Mouse (Mus musculus): ENCODE results near the gene Fam57b. TPM values are rescaled to one million over a fixed set of nuclear protein-coding genes. Genes with fewer than 3 reads are reported as not detected.
A peak's percentile ranks its signal among the peaks of the same experiment; 100 is the strongest.

Fam57b gene
- polyA plus RNA-seq, 1 experiment from 2014 or later, result 4.1 TPM

DNA sequence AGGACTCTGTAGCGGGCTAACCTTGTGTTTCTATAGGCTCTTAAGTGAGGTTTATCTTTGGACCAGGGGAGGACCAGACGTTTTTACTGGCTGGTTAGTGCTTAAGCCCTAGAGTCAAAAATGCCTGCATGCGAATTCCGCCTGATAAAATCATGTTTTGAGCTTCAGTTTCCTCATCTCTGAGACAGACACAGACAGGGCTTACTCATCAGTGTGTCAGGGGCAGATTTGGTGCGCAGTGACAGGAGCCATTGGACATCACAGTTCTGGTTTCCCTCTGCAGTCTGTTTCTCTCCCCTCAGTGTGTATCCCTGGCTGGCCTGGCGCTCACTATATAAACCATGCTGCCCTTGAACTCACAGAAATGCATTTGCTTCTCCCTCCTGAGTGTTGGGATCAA, 5.7 kb downstream of the Fam57b start:
- H3K4me3 ChIP-seq, result no peak overlapping the region
- H3K4me1 ChIP-seq, result peaks cover 33% of the 10 kb centered on the region
- peaks cover 70% of the 10 kb centered on the region for H3K36me3 ChIP-seq
- H3K9me3 ChIP-seq (replicated peaks), result no peaks in the 10 kb centered on the region
- DNase-seq (ENCODE audit: low spot score), result no peak
- H3K27me3 ChIP-seq (ENCODE audit: low read depth, poor library complexity, severe bottlenecking), result no peaks in the 10 kb centered on the region
- no peak overlapping the region for H3K27ac ChIP-seq (replicated peaks)
- 93% methylated on average over 6 of the region's 6 CpGs for WGBS

DNA sequence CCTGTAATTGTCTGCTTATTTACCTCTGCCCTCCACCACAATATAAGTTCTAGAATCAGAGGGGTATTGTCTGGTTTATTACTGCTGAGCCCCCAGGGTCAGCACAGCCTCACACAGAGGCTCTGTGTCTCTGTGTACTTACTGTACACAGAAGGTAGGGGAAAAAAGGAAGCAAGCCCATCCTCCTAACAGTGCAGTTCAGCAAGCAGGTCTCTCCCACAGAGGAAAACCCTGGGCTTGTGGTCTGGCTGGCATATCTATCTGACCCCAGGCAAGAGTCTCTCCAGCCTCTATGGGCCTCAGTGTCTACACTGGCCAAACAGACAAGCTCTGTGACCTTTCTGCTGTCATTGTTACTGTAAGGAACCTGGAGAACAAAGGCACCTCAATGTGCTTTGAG, 6.3 kb downstream of the Fam57b start:
- Histone ChIP-seq H3K36me3 (peaks cover 70% of the 10 kb centered on the region), H3K9me3 (replicated peaks) (no peaks in the 10 kb centered on the region), H3K4me3 (no peak overlapping the region), H3K27ac (replicated peaks) (no peak overlapping the region), H3K27me3 (ENCODE audit: low read depth, poor library complexity, severe bottlenecking) (no peaks in the 10 kb centered on the region), H3K4me1 (peaks cover 36% of the 10 kb centered on the region)
- no peak for DNase-seq (ENCODE audit: low spot score)

DNA sequence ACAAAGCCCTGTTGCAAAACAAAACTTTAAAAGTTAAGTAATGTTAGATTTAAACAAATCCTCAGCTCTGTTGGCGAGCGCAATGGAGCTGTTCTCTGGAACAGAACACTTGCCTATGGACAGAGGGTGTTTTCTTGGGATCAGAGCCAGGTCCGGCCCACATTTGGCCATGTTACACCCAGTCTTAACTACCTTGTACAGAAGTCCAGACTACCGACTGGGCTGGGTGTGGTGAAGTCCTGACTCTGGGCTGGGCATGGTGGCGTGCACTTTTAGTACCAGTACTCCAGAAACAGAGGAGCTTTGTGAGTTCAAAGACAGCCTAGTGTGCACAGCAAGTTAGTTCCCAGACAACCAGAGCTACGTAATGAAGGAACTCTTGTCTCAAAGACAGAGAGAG, 9.5 kb downstream of the Fam57b start:
- WGBS, result 92% methylated on average over 6 of the region's 6 CpGs
- Histone ChIP-seq H3K4me3 (peak overlapping the region; percentile 71; the same call in 1 of the 2 replicates), H3K36me3 (peaks cover 56% of the 10 kb centered on the region)

DNA sequence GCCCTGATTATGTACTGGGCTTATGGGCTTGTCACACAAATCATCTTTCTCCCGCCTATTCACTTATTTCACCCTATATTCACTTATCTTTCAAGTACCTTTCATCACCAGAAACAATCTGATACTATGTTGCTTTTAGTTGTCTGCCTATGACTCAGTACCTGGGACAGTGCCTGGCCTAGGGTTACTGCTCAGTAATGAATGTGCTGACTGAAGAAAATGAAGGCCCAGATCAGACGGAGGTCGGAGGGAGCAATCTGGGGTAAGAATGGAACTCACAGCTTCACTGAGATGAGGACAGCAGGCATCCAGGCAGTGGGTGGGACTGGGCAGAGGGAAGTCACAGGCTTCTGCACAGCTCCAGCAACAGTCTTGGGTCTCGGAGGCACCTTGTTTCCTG, 9.9 kb downstream of the Fam57b start:
- H3K27ac ChIP-seq (replicated peaks), result peak overlapping the region; percentile 94
- peaks cover 29% of the 10 kb centered on the region for H3K4me1 ChIP-seq
- H3K27me3 ChIP-seq (ENCODE audit: low read depth, poor library complexity, severe bottlenecking), result no peaks in the 10 kb centered on the region
- no peak for DNase-seq (ENCODE audit: low spot score)
- H3K36me3 ChIP-seq, result peaks cover 52% of the 10 kb centered on the region
- H3K9me3 ChIP-seq (replicated peaks), result no peaks in the 10 kb centered on the region
- 85% methylated on average over 4 of the region's 4 CpGs for WGBS
- peak overlapping the region; percentile 71 for H3K4me3 ChIP-seq

More for the DNA sequence above, 9.5 kb downstream of the Fam57b start:
- H3K27ac ChIP-seq (replicated peaks), result no peak overlapping the region
- H3K4me1 ChIP-seq, result peaks cover 29% of the 10 kb centered on the region
- H3K9me3 ChIP-seq (replicated peaks), result no peaks in the 10 kb centered on the region
- no peaks in the 10 kb centered on the region for H3K27me3 ChIP-seq (ENCODE audit: low read depth, poor library complexity, severe bottlenecking)
- DNase-seq (ENCODE audit: low spot score), result no peak

DNA sequence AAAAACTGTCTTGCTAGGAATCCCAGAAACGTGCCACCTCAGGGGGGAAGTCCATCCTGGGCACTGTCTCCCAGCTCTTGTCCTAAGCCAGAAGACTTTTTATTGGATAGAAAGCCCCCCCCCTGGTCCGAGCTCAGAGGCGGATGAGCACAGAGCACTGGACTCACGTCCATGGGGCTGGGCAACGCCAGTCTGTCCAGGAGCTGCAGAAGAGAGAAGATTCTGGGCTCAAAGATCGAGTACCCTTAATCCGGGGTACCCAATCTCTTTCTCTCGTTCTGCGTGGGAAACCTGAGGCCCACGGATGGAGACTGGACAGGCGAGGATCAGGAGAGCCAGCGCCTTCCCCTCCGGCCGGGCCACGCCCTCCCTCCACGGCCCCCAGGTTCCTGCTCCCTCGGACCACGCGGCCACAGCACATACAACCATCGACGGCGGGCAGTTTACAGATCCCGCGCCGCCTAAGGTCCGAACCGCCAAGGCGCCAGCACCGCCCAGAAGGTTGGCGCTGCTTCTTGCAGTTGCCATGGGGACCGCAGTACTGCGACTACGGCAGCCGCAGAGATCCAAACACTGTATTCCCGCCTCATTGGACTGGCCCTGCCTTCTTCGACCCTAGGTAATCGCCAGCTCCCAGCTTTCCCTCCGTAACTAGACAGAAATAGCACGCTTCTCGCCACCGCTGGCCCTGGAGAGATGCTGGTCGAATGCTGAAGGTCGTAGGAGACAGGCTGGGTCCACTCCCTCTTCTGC, 11.4 kb downstream of the Fam57b start:
- WGBS, result under 1% methylated on average over 43 of the region's 43 CpGs

DNA sequence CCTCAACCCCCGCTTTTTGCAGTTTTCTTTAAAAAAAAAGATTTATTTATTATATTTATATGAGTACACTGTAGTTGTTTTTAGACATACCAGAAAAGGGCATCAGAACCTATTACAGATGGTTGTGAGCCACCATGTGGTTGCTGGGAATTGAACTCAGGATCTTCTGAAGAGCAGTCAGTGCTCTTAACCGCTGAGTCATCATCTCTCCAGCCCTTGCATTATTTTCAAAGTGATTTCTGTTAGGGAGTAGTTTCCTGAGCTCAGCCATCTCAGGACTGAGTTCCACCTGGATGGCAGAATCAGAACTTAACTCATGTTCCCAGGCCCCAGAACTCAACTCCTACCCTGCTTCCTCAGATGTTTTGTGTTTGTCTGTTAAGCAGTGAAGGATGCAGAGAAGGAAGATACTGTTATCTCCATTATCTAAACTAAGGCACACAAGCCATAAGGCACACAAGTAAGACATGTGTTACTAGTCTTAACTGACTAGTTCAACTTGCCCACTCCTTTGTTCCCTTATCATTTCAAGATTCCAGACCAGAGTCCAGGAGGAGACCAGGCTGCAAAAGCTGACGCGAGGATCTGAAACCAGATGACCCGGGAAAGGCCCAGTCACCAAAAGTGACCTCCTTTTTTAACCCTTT, 12.4 kb downstream of the Fam57b start:
- H3K9me3 ChIP-seq (replicated peaks), result no peaks in the 10 kb centered on the region
- DNase-seq (ENCODE audit: low spot score), result no peak
- peaks cover 28% of the 10 kb centered on the region for H3K36me3 ChIP-seq
- H3K4me1 ChIP-seq, result peaks cover 31% of the 10 kb centered on the region
- H3K27me3 ChIP-seq (ENCODE audit: low read depth, poor library complexity, severe bottlenecking), result no peaks in the 10 kb centered on the region
- 70% methylated on average over 5 of the region's 5 CpGs for WGBS
- H3K27ac ChIP-seq (replicated peaks), result peak overlapping the region; percentile 94
- H3K4me3 ChIP-seq, result peak overlapping the region; percentile 71

More for the DNA sequence above, 11.4 kb downstream of the Fam57b start:
- peaks cover 37% of the 10 kb centered on the region for H3K36me3 ChIP-seq
- H3K27me3 ChIP-seq (ENCODE audit: low read depth, poor library complexity, severe bottlenecking), result no peaks in the 10 kb centered on the region
- peak overlapping the region; percentile 94 for H3K27ac ChIP-seq (replicated peaks)
- H3K9me3 ChIP-seq (replicated peaks), result no peaks in the 10 kb centered on the region
- peak overlapping the region; percentile 71 for H3K4me3 ChIP-seq
- H3K4me1 ChIP-seq, result peaks cover 30% of the 10 kb centered on the region
- DNase-seq (ENCODE audit: low spot score), result peak; percentile 91

DNA sequence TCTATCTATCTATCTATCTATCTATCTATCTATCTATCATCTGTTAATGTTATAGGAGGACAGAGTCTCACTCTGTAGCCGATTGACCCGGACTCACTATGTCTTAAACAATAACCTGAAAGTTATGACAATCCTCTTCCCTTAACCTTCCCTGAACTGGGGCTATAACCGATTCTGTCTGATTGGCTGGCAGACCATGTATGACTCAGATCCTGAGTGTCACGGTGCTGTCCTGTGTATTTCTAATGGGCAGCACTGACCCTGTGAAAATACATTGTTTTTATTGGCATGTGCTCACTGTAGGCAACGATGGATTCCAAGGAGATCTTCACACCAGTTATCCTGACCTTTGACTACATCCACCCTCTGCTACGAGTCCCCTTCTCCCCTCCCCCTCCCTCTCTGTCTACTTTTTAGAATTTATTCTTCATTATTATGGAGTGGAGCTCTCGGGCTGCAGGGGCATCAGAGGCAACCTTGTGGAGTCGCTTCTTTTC, 18.3 kb downstream of the Fam57b start:
- no peak for DNase-seq (ENCODE audit: low spot score)
- Histone ChIP-seq H3K4me3 (no peak overlapping the region), H3K9me3 (replicated peaks) (no peaks in the 10 kb centered on the region), H3K27ac (replicated peaks) (no peak overlapping the region), H3K36me3 (no peaks in the 10 kb centered on the region), H3K4me1 (0 out of 2 replicates have a peak, but pooled peaks cover 2% of the 10 kb centered on the region), H3K27me3 (ENCODE audit: low read depth, poor library complexity, severe bottlenecking) (no peaks in the 10 kb centered on the region)
- 68% methylated on average over 8 of the region's 8 CpGs for WGBS

DNA sequence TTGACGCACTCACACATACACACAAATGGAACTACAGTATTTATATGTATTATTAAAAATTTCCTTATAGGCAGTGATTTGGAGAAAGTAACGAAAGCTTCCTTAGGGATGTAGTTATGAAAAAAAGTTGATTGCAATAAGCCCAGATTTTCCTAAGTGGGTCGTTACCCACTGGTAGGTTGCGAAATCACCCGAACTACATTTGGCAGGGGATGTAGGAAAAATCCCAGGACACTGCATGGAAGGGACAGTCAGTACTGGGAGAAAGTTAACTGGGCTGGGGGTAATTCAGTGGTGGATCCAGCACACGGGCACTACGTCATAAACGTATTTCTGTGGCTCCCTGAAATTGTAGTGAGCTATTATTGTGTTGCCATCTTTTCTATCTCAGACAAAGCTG, 19.0 kb downstream of the Fam57b start:
- WGBS, result 93% methylated on average over 8 of the region's 8 CpGs
- Histone ChIP-seq H3K27me3 (ENCODE audit: low read depth, poor library complexity, severe bottlenecking) (no peaks in the 10 kb centered on the region), H3K4me1 (0 out of 2 replicates have a peak, but pooled peaks cover 2% of the 10 kb centered on the region), H3K9me3 (replicated peaks) (no peaks in the 10 kb centered on the region), H3K27ac (replicated peaks) (no peak overlapping the region), H3K36me3 (no peaks in the 10 kb centered on the region), H3K4me3 (no peak overlapping the region)
- no peak for DNase-seq (ENCODE audit: low spot score)

DNA sequence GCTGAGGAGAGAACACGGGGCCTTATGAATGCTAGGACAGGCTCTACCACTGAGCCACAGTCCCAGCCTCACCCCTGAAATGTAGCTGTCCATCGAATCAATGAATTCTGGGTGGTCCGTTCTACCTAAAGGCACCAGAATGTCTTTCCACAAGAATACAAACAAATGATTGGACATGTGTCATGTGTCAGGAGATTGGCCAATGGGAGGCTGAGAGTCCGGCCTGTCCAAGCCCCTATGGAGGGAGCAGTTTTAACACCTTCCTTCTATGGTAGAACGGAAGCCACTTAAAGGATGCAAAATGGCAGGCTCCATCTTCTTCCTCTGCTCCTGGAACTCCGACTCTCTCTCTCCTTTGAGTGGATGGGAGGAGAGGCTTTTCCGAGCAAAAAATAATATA, 20.1 kb downstream of the Fam57b start:
- no peak for DNase-seq (ENCODE audit: low spot score)
- no peak overlapping the region for H3K27ac ChIP-seq (replicated peaks)
- peaks cover 9% of the 10 kb centered on the region for H3K27me3 ChIP-seq (ENCODE audit: low read depth, poor library complexity, severe bottlenecking)
- H3K36me3 ChIP-seq, result no peaks in the 10 kb centered on the region
- H3K9me3 ChIP-seq (replicated peaks), result no peaks in the 10 kb centered on the region
- no peak overlapping the region for H3K4me3 ChIP-seq
- H3K4me1 ChIP-seq, result peaks cover 11% of the 10 kb centered on the region
- WGBS, result 88% methylated on average over 7 of the region's 7 CpGs

DNA sequence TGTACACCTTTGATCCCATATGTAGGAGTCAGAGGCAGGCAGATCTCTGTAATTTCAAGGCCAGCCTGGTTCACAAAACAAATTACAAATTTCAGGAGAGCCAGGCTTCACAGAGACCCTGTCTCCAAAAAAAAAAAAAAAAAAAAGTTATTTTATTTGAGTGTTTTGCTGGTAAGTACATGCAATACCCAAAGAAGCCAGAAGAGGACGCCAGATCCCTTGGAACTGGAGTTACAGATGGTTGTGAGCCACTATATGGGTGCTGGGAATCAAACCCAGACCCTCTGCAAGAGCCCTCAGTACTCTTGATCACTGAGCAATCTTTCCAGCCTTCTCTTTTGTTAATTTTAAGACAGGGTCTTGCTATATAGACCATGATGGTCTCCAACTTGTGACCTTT, 21.4 kb downstream of the Fam57b start:
- 39% methylated on average over 1 of the region's 1 CpGs for WGBS
- no peaks in the 10 kb centered on the region for H3K36me3 ChIP-seq

DNA sequence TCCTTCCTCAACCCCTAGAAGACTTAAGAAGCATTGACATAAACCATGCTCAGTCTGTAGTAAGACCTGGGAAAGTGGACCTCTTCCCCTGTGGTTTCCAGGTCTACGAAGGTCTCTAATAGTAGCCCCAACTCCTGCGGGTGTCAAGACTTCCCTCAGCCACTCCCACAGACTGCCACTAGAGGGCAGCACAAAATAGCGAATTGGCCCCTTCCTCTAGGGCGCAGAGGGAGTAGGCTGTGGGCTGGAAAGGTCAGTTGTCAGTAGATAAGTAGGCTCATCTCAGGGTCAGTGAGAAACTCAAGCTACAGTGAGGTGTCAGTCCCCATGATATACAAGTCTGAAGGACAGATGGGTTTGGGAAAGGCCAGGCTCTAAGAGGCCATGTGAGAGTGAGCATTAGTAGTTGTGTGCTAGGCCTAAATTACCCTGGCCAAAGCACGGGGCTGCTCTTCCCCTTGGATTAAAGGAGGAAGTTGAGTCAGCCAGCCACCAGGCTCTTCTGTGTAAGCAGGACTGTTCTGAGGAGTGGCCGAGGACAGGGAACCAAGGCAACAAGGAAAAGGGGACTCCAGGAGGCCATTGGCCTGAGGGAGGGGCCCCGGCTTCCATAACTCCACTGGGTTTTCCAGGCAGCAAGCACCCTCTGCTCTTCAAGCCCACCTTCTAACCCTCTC, 24.5 kb downstream of the Fam57b start:
- Histone ChIP-seq H3K4me1 (peaks cover 34% of the 10 kb centered on the region), H3K4me3 (peak overlapping the region; percentile 63), H3K9me3 (replicated peaks) (no peaks in the 10 kb centered on the region), H3K36me3 (no peaks in the 10 kb centered on the region), H3K27me3 (ENCODE audit: low read depth, poor library complexity, severe bottlenecking) (peaks cover 38% of the 10 kb centered on the region), H3K27ac (replicated peaks) (peak overlapping the region; percentile 83; the same call in 1 of the 2 replicates)
- DNase-seq (ENCODE audit: low spot score), result peak; percentile 86
- 24% methylated on average over 7 of the region's 7 CpGs for WGBS

More for the DNA sequence above, 21.4 kb downstream of the Fam57b start:
- peaks cover 23% of the 10 kb centered on the region for H3K4me1 ChIP-seq
- DNase-seq (ENCODE audit: low spot score), result no peak
- no peak overlapping the region for H3K4me3 ChIP-seq
- H3K27me3 ChIP-seq (ENCODE audit: low read depth, poor library complexity, severe bottlenecking), result peaks cover 21% of the 10 kb centered on the region
- H3K9me3 ChIP-seq (replicated peaks), result no peaks in the 10 kb centered on the region
- no peak overlapping the region for H3K27ac ChIP-seq (replicated peaks)

DNA sequence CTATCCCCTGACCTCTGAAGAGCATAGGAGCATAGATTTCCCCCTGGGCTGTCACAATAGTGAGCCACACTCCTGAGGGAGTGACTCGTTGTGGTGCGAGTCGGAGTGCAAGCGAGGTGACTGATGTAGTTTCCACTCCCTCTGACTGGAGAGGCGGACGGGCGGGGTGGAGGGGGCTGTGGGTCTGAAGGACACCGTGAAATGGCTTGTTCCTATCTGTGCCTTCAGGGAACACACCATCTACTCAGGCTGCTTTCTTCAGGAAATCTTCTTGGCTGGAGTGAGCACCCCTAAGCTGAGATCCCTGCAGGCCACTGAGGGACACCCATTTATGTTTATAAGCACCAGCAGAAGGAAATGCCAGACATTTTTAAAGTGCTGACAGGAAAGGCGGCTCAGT, 25.3 kb downstream of the Fam57b start:
- Histone ChIP-seq H3K27me3 (ENCODE audit: low read depth, poor library complexity, severe bottlenecking) (peaks cover 38% of the 10 kb centered on the region), H3K27ac (replicated peaks) (peak overlapping the region; percentile 83), H3K4me1 (peaks cover 34% of the 10 kb centered on the region), H3K9me3 (replicated peaks) (no peaks in the 10 kb centered on the region), H3K4me3 (peak overlapping the region; percentile 63), H3K36me3 (no peaks in the 10 kb centered on the region)
- DNase-seq (ENCODE audit: low spot score), result no peak
- 8% methylated on average over 9 of the region's 9 CpGs for WGBS
